Mouse (Mus musculus) adrenal gland, adult 8-10 months (tissue): Measurements from ENCODE around the gene Ing3. TPM values are rescaled to one million over a fixed set of nuclear protein-coding genes. Genes with fewer than 3 reads are reported as not detected.

ENCODE experiments used
- total RNA-seq, 4 experiments: library from RNA; stranded (reverse); gene quantifications; 2 replicates each; pipeline ENCODE4 v1.2.4; 2022

The Ing3 gene
- total RNA-seq, 4 experiments from 2014 or later = 19.4 to 31.3 (median 23.8) TPM

Other genes with a start within 250 kb of the Ing3 start
- 100 to 1,000 TPM; 147 to 176 (median 162) TPM for gene Tspan12, start 97.1 kb upstream of the Ing3 start, total RNA-seq
- gene Cped1, start 36.3 kb downstream of the Ing3 start, total RNA-seq = 10 to 100 TPM; 49.0 to 62.4 (median 51.9) TPM